Mouse (Mus musculus): Measurements from ENCODE around the gene Reep6. TPM values are rescaled to one million over a fixed set of nuclear protein-coding genes. Genes with fewer than 3 reads are reported as not detected.

Gene Reep6
- polyA plus RNA-seq, 1 experiment from 2014 or later: 5.5 TPM

GRCm38 (mm10) chr10:80348981-80349380 is 19.2 kb downstream of the Reep6 start:
- DNase-seq (ENCODE audit: low spot score) (no peak), ATAC-seq (ENCODE audit: insufficient read depth, low FRiP score, low TSS enrichment) (no peak)
- H3K9ac ChIP-seq (ENCODE audit: low read length): no peak overlapping the region; the same call in 1 of the 2 replicates
- H3K36me3 ChIP-seq (ENCODE audit: control insufficient read depth, insufficient read depth, low read length): no peaks in the 10 kb centered on the region
- peaks cover 6% of the 10 kb centered on the region; the same call in 1 of the 2 replicates for H3K4me1 ChIP-seq (ENCODE audit: control insufficient read depth, insufficient read depth, low read length)
- H3K27ac ChIP-seq (ENCODE audit: low read depth, low read length): no peak overlapping the region
- H3K9me3 ChIP-seq (ENCODE audit: control insufficient read depth, low read length): no peaks in the 10 kb centered on the region
- 17% methylated on average over 25 of the region's 26 CpGs for WGBS
- H3K4me3 ChIP-seq (ENCODE audit: low read depth, low read length): no peak overlapping the region
- H3K27me3 ChIP-seq (ENCODE audit: control insufficient read depth, insufficient read depth, low read length): peaks cover 91% of the 10 kb centered on the region
- H3K4me2 ChIP-seq (ENCODE audit: low read depth): no peak overlapping the region

GRCm38 (mm10) chr10:80350292-80350691 is 20.5 kb downstream of the Reep6 start:
- H3K4me3 ChIP-seq (ENCODE audit: low read depth, low read length): no peak overlapping the region
- DNase-seq (ENCODE audit: low spot score): peak; percentile 88
- WGBS: 4% methylated on average over 7 of the region's 7 CpGs

GRCm38 (mm10) chr10:80351896-80352295 is 22.1 kb downstream of the Reep6 start:
- no peak for ATAC-seq (ENCODE audit: insufficient read depth, low FRiP score, low TSS enrichment)
- H3K9ac ChIP-seq (ENCODE audit: low read length): no peak overlapping the region
- no peaks in the 10 kb centered on the region for H3K9me3 ChIP-seq (ENCODE audit: control insufficient read depth, low read length)
- H3K4me1 ChIP-seq (ENCODE audit: control insufficient read depth, insufficient read depth, low read length): peaks cover 8% of the 10 kb centered on the region; the same call in 1 of the 2 replicates
- H3K4me3 ChIP-seq (ENCODE audit: low read depth, low read length): no peak overlapping the region
- H3K27ac ChIP-seq (ENCODE audit: low read depth, low read length): no peak overlapping the region
- no peak overlapping the region for H3K4me2 ChIP-seq (ENCODE audit: low read depth)
- no peaks in the 10 kb centered on the region for H3K36me3 ChIP-seq (ENCODE audit: control insufficient read depth, insufficient read depth, low read length)
- DNase-seq (ENCODE audit: low spot score): no peak
- H3K27me3 ChIP-seq (ENCODE audit: control insufficient read depth, insufficient read depth, low read length): peaks cover 91% of the 10 kb centered on the region
- WGBS: 31% methylated on average over 11 of the region's 11 CpGs

More at GRCm38 (mm10) chr10:80350292-80350691, 20.5 kb downstream of the Reep6 start:
- Histone ChIP-seq H3K4me2 (ENCODE audit: low read depth) (no peak overlapping the region), H3K9ac (ENCODE audit: low read length) (no peak overlapping the region), H3K36me3 (ENCODE audit: control insufficient read depth, insufficient read depth, low read length) (no peaks in the 10 kb centered on the region), H3K27me3 (ENCODE audit: control insufficient read depth, insufficient read depth, low read length) (peaks cover 89% of the 10 kb centered on the region), H3K4me1 (ENCODE audit: control insufficient read depth, insufficient read depth, low read length) (peaks cover 6% of the 10 kb centered on the region; the same call in 1 of the 2 replicates), H3K9me3 (ENCODE audit: control insufficient read depth, low read length) (no peaks in the 10 kb centered on the region), H3K27ac (ENCODE audit: low read depth, low read length) (no peak overlapping the region)
- peak; percentile 75 for ATAC-seq (ENCODE audit: insufficient read depth, low FRiP score, low TSS enrichment)

GRCm38 (mm10) chr10:80352727-80353126 is 23.0 kb downstream of the Reep6 start:
- no peak overlapping the region; the same call in 1 of the 2 replicates for H3K4me3 ChIP-seq (ENCODE audit: low read depth, low read length)
- no peaks in the 10 kb centered on the region for H3K36me3 ChIP-seq (ENCODE audit: control insufficient read depth, insufficient read depth, low read length)
- 65% methylated on average over 8 of the region's 8 CpGs for WGBS
- peaks cover 91% of the 10 kb centered on the region for H3K27me3 ChIP-seq (ENCODE audit: control insufficient read depth, insufficient read depth, low read length)
- ATAC-seq (ENCODE audit: insufficient read depth, low FRiP score, low TSS enrichment) (no peak), DNase-seq (ENCODE audit: low spot score) (no peak)
- H3K9ac ChIP-seq (ENCODE audit: low read length): no peak overlapping the region
- no peak overlapping the region for H3K4me2 ChIP-seq (ENCODE audit: low read depth)
- peaks cover 8% of the 10 kb centered on the region; the same call in 1 of the 2 replicates for H3K4me1 ChIP-seq (ENCODE audit: control insufficient read depth, insufficient read depth, low read length)
- no peaks in the 10 kb centered on the region for H3K9me3 ChIP-seq (ENCODE audit: control insufficient read depth, low read length)
- H3K27ac ChIP-seq (ENCODE audit: low read depth, low read length): no peak overlapping the region

GRCm38 (mm10) chr10:80355431-80355830 is 25.7 kb downstream of the Reep6 start:
- DNase-seq (ENCODE audit: low spot score): no peak
- no peak overlapping the region for H3K4me3 ChIP-seq (ENCODE audit: low read depth, low read length)
- 10% methylated on average over 9 of the region's 9 CpGs for WGBS
- no peak overlapping the region for H3K9ac ChIP-seq (ENCODE audit: low read length)
- no peak for ATAC-seq (ENCODE audit: insufficient read depth, low FRiP score, low TSS enrichment)
- 0 out of 2 replicates have a peak, but pooled peaks cover 3% of the 10 kb centered on the region for H3K4me1 ChIP-seq (ENCODE audit: control insufficient read depth, insufficient read depth, low read length)
- no peak overlapping the region for H3K4me2 ChIP-seq (ENCODE audit: low read depth)
- H3K36me3 ChIP-seq (ENCODE audit: control insufficient read depth, insufficient read depth, low read length): no peaks in the 10 kb centered on the region
- no peak overlapping the region for H3K27ac ChIP-seq (ENCODE audit: low read depth, low read length)
- H3K9me3 ChIP-seq (ENCODE audit: control insufficient read depth, low read length): no peaks in the 10 kb centered on the region
- H3K27me3 ChIP-seq (ENCODE audit: control insufficient read depth, insufficient read depth, low read length): peaks cover 83% of the 10 kb centered on the region

- H3K4me2 ChIP-seq (ENCODE audit: low read depth): peak within 1 kb of the TSS; percentile 24
- H3K4me3 ChIP-seq (ENCODE audit: low read depth, low read length): peak within 1 kb of the TSS; percentile 13; the same call in 1 of the 2 replicates
- no peak within 1 kb of the TSS; the same call in 1 of the 2 replicates for H3K9ac ChIP-seq (ENCODE audit: low read length)
- H3K27ac ChIP-seq (ENCODE audit: low read depth, low read length): no peak within 1 kb of the TSS
- no peak for DNase-seq (ENCODE audit: low spot score)
- no peak for ATAC-seq (ENCODE audit: insufficient read depth, low FRiP score, low TSS enrichment)
- 0 out of 2 replicates have a peak, but pooled peaks cover 3% of the 10 kb centered on the region for H3K4me1 ChIP-seq (ENCODE audit: control insufficient read depth, insufficient read depth, low read length)
- no peaks in the 10 kb centered on the region for H3K9me3 ChIP-seq (ENCODE audit: control insufficient read depth, low read length)
- H3K27me3 ChIP-seq (ENCODE audit: control insufficient read depth, insufficient read depth, low read length): peaks cover 76% of the 10 kb centered on the region
- no peaks in the 10 kb centered on the region for H3K36me3 ChIP-seq (ENCODE audit: control insufficient read depth, insufficient read depth, low read length)
- WGBS: under 1% methylated on average over 51 of the region's 53 CpGs
Observed at GRCm38 (mm10) chr10:80356001-80356682, 26.4 kb downstream of the Reep6 start, which contains the start of gene Plk5. Gene Plk5 (plus strand): TSS chr10:80356459.

GRCm38 (mm10) chr10:80356737-80357136 is 27.0 kb downstream of the Reep6 start:
- Histone ChIP-seq H3K9me3 (ENCODE audit: control insufficient read depth, low read length) (no peaks in the 10 kb centered on the region), H3K4me3 (ENCODE audit: low read depth, low read length) (peak overlapping the region; percentile 13; the same call in 1 of the 2 replicates), H3K27ac (ENCODE audit: low read depth, low read length) (no peak overlapping the region), H3K4me1 (ENCODE audit: control insufficient read depth, insufficient read depth, low read length) (0 out of 2 replicates have a peak, but pooled peaks cover 3% of the 10 kb centered on the region), H3K27me3 (ENCODE audit: control insufficient read depth, insufficient read depth, low read length) (peaks cover 72% of the 10 kb centered on the region), H3K4me2 (ENCODE audit: low read depth) (peak overlapping the region; percentile 24), H3K9ac (ENCODE audit: low read length) (no peak overlapping the region; the same call in 1 of the 2 replicates), H3K36me3 (ENCODE audit: control insufficient read depth, insufficient read depth, low read length) (no peaks in the 10 kb centered on the region)
- WGBS: 2% methylated on average over 33 of the region's 34 CpGs
- ATAC-seq (ENCODE audit: insufficient read depth, low FRiP score, low TSS enrichment) (no peak), DNase-seq (ENCODE audit: low spot score) (no peak)

- Histone ChIP-seq H3K27ac (ENCODE audit: low read depth, low read length) (no peak overlapping the region), H3K9me3 (ENCODE audit: control insufficient read depth, low read length) (no peaks in the 10 kb centered on the region), H3K4me3 (ENCODE audit: low read depth, low read length) (no peak overlapping the region), H3K4me2 (ENCODE audit: low read depth) (no peak overlapping the region), H3K36me3 (ENCODE audit: control insufficient read depth, insufficient read depth, low read length) (no peaks in the 10 kb centered on the region), H3K9ac (ENCODE audit: low read length) (no peak overlapping the region), H3K27me3 (ENCODE audit: control insufficient read depth, insufficient read depth, low read length) (peaks cover 67% of the 10 kb centered on the region), H3K4me1 (ENCODE audit: control insufficient read depth, insufficient read depth, low read length) (0 out of 2 replicates have a peak, but pooled peaks cover 3% of the 10 kb centered on the region)
- 39% methylated on average over 7 of the region's 7 CpGs for WGBS
- no peak for DNase-seq (ENCODE audit: low spot score)
- no peak for ATAC-seq (ENCODE audit: insufficient read depth, low FRiP score, low TSS enrichment)
Observed at GRCm38 (mm10) chr10:80357336-80357735, 27.6 kb downstream of the Reep6 start.
